Mouse (Mus musculus) skeletal muscle tissue, adult 2 months (tissue): ENCODE data around the gene Angptl2.
"Not testable (repeated sequence)": the region's sequence is repeated elsewhere in the genome, so short reads cannot be mapped to it uniquely, and the experiment has no call there.

Experiments
- DNase-seq: peaks from one replicate; pipeline ENCODE4 v3.0.0-alpha.2; 2012; ENCODE audit warnings: low read depth, low spot score

Gene Angptl2

DNA sequence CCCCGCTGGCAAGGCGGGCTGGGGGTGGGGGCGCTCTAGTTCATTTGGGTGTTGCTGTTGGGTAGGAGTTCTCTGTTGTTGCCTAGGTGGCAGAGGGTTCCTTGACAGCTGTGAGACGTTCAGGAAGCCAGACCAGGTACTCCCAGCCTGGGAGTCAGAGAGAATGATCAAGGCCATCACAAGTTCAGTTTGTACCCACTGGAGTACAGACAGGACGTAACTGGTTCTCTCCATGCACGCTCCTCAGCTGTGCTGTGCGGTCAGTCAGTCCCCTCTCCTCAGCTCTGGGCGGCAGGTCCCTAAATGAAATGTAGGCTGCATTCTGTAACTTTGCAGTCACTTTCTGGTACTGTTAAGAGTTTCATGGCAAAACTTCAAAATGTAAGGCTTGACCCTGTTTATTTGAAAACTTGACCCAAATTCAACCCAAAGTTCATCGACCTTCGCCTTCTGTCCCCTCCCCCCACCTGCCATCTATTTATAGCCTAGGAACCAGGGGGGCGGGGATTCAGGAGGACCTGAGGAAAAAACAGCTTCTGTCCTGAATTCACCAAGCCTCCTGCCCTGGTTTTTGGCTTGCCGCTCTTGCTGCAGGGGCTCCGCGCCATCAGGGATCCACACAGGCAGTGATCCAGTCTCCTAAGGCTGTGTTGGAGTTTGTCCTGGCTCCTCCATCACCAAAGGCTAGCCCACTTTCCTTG, 15.4 kb upstream of the Angptl2 start:
- DNase-seq, result no peak

DNA sequence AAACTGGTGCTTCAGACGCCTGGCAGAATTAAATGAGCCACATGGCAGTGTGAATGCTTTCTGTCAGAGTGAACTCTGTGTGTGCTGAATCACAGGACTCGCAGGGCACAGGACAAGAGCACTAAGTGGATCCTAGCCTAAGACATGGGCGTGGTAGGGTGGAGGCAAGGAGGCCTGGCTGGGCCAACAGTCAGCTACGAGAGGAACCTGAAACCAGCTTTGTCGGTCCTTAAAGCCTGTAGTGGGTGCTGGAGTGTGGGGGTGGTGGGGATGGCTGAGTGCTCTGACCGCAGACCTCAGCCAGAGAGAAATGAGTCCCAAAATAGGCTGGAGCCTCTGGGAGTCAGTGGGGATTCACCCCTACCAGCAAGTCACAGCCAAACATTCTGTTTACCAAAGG, 12.6 kb upstream of the Angptl2 start:
- DNase-seq, result peak; percentile 65

DNA sequence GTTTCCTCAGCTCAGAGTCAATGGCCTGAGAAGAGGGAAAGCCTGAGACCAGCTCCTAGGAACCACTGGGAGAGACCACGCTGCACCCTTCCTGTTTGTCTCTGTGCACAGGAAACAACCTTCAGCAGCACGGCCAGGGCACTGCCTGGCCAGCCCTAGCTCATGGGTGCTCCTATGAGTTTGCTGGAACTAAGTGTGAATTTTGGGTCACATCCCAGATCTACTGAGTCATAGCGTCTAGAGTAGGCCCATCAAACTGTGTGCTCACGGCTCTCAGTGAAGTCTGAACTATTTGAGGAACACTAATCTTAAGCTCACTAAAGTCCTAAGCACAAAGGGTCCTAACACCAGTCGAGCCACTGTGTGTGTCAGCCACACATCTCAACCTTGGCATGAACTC, 10.9 kb upstream of the Angptl2 start:
- no peak for DNase-seq

DNA sequence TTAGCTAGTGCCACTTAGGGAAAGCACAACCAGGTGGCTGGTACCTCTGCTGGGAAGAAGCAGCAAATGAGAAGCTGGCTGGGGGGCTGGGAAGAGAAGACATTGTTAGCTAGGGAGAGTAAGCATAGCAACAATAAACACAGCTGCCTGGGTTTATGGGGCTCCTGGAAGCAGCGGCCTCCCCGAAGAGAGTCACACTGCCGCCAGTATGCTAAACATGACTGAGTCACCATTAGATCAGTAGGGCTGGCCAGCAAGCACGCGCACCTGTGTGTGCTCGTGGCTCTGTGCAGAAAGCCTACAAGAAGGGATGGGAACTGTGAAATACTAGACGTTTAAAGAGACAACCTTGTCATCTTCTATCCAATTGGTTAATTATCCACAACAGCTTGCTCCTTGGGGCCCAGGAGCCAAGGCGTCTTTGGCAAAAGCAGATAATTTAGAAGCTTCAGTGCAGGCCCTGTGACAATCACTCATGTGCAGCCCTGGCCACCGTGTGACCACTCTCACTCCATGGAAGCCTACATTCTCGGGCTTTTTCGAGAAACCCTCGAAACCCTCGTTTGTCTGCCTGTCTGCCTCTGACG, 9.8 kb upstream of the Angptl2 start:
- DNase-seq, result no peak

DNA sequence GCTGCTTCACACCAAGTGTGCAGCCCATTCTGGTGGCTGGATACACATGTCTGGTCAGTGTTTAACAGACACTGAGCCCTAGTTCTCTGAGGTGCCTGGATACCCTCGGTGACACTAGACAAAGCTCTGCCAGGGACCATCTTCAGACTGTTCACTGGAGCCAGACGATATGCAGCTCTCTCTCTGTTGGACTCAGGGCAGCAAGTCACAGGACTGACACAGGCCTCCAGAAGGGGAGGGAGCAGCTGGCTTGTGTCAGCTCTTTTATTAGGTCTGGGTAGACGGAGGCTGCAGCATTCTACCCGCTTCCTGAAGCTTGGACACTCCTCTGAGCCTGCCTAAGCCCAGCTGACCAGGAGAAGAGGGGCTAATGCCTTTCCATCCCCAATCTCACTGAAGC, 8.8 kb upstream of the Angptl2 start:
- DNase-seq, result no peak

DNA sequence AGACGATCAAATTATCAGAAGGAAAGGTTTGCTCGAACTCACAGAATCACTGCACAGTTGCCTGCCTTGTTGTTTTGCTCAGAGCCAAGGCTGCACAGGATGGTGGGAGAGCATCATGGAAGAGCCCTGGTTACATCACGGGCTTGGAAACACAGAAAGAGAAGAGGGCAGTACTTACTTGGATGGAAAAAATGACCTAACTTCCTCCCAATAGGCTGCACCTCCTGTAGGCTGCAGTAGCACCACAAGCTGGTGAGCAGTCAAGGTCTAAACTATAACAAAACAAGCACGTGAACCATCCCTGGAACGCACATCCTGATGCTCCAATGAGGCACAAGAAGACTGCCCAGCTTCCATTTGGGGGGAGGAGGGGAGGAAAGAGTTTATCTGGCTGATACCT, 7.7 kb upstream of the Angptl2 start:
- DNase-seq, result no peak

DNA sequence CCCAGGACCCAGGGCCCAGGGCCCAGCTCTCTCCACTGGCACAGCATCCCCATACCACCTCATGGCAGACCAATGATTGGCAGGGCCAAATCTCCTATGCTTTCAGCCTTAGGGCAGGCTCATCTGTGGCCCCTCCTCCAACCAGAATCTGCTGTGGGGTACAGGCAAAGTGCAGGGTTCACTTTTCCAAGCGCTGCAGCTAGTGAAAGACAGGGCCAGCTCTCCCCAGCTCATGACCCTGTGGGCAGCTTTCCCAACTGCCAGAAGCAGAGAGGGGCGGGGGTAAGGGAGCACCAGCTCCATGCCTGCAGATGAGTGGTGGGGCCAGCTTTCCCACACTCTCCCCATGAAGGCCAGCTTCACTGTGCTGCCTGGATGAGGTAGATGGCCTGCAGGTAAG, 5.0 kb upstream of the Angptl2 start:
- DNase-seq, result no peak

DNA sequence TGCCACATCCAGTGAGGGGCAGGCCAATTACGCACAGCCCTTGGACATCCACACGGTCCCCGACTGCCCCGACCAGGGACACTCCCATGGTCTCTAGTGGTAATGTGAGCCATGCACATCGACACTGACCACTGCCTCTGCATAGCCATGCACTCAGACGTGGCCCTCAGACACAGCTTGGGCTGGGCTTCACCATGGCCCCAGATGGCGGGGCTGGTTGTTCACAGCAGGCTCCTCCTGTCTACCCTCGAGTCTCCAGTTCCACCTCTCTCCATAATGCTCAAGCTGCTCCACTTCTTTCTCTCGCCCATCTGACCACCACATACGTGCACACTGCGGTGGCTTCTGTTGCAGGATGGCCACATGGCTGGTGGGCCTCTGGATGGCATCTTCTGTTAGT, 4.6 kb upstream of the Angptl2 start:
- DNase-seq, result not testable (repeated sequence)

DNA sequence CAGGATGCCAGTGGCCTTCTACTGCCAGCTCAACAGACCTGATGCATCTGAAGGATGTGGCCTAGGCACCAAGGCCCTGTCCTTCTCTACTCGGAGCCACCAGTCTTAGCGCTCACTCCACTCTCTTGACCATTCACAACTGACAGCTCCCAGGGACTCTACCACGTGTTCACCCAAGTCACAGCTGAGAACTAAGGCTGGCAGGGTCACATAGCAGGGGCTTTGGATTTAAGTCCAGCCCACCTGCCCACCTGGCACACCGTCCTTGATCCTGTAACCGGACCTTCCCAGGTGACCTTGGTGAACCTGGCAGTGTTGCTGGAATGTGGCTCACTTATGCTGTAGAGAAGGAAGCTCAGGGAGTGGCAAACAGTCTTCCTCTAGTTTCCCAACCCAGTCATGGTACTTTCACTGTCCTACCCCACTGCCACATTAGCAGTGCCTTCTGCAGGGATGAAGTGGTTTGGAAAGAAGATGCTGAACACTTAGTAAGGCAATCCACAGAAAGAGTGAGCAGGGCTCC, 631 bp upstream of the Angptl2 start:
- DNase-seq, result peak; percentile 64

DNA sequence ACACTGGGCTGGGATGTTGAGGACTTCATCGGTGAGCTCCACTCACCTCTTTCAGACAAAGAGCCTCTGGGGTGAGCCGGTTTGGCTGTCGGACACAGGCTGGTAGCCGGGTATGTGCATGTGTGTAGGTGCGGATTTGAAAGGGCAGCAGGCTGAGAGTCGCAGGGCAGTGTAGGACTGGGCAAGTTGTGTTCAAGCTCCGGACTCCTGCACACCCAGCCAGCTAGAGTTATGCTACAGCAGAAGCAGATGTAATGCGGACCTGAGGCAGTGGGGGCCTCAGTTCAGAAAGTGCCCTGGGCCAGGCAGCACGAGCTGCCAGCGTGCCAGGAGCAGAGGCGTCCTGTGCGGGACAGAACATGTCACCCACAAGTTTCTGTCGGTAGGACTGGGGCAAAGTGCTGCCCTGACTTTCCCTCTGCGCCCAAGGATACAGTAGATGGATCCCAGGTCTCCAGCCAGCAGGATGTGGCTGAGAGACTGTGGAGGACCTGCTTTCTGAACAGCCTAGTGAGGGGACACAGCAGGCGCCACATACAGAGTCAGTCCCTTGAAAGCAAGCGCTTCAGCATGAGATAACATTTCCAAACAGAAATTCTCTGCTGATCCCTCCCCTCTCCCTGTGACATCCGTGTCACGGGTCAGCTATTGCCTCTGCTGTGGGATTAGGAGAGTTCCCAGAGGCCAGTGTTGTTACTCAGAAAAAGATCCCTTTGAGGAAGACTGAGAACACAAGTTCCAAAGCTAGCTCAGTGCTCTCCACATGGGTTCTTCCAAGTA, 966 bp downstream of the Angptl2 start:
- DNase-seq, result no peak

DNA sequence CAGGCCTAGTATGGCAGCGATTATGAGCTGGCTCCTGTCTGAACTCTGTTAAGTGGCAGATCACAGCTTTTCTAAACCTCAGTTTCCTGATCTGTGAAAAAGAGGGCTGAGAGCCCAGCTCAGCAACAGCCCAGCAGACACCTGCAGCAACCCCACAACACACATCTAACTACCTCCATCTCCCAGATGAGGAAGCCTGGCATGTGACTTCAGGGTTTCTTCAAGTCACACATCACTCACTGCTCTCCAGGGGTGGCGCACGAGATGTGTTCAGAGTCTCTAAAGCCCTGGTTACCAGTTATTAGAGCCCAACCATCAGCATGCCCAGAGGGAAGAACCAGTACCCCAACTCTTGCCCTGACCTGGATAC, 1.5 kb downstream of the Angptl2 start:
- no peak for DNase-seq

DNA sequence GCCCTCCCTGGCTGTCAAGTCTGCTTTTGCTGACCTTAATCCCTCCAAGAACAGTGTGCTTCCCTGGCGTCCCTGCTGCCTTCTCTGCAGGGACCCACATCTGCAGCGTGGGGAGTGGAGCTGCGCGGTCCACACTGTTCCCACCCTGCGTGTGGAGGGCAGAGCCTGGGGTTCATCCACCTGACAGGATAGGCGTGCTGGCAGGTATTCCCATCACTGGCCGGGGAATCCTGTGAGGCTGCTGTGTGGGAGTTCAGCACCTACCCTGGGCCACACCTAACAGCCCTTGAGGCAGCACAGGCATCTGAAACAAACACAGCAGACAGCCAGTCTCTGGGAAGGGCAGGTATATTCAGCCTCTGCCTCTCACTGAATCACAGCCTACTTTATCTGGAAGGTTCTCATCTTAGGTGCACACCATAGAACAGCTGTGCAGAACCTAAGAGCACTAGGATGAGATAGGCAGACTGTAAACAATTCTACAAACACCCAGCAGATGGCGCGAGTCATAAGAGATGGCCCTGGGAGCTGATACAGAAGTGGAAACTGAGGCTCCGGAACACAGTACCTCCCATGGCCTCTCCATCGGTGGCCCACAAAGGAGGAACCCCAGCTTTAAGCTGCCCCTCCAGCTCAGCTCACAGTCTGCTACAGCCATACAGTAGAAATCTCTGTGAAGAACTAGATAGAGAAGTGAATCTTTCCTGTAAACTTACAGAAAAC, 3.2 kb downstream of the Angptl2 start:
- DNase-seq, result no peak

DNA sequence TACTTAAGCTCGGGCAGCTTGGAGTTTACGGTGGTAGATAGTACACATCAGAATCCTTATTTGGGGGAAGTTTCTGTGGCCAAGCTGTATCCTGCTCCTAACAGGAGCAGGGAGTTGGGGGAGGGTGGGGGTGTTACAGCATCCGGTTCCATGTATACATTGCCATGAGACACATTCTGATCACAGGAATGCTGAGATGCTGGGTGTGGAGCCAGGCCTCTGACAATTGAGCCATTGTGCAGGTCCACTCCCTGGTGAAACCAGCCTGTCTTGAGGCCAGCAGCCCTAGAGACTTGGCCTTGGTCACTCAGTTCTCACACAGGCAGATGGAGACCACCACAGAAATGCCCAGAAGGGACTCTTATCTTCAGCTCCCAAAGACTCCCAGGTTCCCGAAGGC, 3.8 kb downstream of the Angptl2 start:
- no peak for DNase-seq

DNA sequence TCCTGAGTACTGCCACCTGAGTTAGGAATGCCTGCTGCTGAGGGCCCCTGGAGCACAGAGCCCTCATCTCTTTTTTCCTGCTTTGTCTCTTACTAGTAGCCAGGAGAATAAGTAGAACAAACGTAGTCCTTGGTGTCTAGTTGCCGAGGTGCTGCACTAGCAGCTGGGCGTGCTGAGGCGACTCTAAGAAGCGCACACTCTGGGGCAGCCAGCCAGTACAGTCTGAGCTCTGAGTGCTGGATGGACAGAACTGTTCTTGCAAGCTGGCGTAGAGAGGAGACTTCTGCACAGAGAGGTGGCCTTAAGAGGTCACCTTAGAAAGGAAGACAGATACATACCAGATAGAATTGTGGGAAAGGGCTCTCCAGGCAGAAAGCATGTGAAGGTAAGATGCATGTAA, 4.4 kb downstream of the Angptl2 start:
- peak; percentile 82 for DNase-seq

DNA sequence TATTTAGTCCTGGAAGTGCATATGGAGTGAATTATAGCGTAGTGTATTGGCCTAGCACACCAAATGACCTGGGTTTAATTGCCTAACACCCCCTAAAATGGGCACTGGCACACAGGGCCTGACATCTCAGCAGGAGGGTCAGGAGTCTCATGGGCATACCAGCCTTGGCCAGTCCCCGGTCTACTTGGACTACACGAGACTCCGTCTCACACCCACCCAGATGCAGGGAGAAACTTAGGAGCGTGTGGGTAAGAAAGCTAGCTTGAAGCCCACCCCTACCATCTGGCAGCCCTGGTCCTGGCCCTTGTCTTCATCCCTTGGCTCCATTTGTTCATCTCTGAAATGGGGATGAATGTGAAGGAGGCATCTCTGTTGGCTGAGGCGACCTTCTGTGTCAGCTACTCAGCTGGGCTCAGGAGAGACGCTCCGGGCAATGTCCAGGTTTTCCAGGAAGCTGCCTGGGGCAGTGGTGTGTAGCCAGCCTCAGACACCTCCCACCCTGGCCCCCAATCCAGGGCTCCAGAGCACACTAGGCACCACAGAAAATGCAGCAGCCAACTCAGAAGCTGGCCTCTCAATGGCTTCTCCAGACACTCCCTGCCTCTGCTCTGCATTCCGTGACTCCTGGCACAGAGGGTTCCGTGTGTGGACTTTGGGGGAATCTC, 4.9 kb downstream of the Angptl2 start:
- no peak for DNase-seq

DNA sequence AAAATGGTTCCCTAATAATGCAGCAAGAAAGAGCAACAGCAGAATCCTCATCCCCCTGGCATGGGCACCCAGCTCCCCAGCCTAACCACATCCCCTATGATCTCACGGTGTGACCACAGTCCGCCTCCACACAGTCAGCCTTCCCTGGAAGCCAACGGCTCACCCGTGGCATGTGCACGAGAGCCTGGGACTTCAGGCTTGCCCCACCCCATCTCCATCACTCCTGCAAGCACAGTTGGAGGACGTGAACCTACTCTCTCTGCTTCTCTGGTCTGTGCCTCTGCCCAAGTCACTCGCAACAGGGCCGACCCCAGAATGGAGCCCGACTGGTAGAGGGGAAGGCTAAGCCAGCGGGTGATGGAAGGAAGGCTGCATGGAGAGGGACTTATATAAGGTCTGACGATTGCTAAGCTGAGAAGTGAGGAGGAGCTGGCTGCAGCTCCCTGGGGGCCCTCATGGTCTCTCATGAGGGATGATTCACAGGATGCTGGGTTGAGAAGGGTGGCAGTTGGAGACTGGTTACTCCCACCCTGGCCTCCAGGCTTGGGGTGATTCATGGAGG, 5.6 kb downstream of the Angptl2 start:
- no peak for DNase-seq

DNA sequence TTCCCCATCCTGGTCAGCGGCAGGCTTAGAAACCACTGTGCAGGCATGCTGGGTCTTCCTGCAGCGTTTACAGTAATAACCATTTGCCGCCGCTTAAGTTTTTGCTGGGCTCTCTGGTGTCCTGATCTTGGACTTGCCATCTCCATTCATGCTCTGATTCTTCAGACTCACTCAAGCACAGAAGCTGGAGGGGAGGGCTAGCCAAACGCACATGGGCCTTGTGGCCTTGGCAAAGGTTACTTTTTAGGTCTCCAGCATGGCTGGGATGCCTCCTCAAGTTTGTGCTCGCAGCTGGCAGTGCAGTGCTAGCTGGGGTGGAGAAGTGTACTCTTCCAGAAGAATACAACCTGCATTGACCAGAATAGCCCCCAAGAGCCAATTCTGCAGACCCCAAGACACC, 6.6 kb downstream of the Angptl2 start:
- no peak for DNase-seq

DNA sequence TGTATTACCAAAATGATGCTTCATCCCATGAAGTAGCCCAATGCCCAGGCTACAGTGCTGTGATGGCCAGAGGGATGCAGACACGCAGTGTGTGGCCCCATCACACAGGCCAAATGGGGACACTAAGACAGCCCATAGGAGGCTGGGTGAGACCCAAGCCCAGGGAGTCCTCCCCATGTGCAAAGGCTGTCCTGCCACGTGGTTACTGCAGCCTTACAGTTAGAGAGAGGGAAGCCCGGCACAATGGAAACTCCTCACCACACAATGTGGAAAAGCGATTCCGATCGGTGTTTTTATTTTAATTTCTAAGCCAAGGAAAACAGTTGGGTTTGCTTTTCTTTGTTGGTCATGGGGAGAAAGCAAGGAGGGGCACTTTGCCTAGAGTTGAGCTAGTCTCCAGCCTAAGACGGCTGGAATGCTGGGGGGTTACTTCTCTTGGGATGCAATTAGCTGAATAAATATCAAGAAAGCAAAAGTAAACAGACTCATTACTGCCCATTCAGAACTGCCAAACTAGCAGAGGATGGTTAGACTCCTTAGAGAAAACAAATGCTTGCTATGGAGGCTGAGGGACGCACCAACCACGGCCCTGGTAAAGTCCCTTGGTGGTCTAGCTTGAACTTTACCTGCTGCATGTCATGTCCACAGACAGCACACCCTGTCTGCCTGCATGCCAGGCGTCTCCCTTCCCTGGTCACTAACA, 7.9 kb downstream of the Angptl2 start:
- DNase-seq, result no peak

DNA sequence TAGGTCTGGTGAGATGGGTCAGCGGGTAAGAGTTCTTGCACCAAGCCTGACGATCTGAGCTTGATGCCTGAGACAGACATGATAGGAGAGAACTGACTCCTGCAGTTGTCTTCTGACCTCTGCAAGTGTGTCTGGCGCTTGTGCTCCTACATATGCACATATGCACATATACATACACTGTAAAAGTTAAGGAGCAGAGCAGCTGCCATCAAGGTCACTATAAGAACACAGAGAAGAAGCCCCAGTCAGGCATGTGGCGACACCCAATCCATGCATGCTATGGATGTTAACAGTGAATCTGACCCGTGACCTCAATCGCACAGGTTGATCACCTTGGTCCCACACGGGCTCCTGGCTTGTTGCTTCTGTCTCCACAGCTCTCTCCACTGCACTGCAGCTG, 10.1 kb downstream of the Angptl2 start:
- no peak for DNase-seq

DNA sequence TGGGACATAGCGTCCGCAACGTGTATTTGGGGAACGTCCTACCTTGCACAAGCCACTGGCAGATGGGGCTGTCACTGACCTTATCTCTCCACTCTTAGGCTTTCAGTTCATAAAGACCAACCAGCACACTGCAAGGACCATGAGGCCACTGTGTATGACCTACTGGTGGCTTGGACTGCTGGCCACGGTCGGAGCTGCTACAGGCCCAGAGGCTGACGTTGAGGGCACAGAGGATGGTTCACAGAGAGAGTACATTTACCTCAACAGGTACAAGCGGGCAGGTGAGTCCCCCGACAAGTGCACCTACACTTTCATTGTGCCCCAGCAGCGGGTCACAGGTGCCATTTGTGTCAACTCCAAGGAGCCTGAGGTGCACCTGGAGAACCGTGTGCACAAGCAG, 12.2 kb downstream of the Angptl2 start:
- DNase-seq, result no peak

DNA sequence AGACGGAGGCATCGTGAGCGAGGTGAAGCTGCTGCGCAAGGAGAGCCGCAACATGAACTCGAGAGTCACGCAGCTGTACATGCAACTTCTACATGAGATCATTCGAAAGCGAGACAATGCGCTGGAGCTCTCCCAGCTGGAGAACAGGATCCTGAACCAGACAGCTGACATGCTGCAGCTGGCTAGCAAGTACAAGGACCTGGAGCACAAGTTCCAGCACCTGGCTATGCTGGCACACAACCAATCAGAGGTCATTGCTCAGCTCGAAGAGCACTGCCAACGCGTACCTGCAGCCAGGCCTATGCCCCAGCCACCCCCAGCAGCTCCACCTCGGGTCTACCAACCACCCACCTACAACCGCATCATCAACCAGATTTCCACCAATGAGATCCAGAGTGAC, 12.7 kb downstream of the Angptl2 start:
- no peak for DNase-seq
